ENCODE assay signal across 9 mouse cellular contexts in genomic region chr2:110179669-110180315, GRCm38 (mm10).
DNase-seq lines count a peak whose midpoint lies in the region; ATAC-seq and TF ChIP-seq lines count a peak whose summit lies in the region.
"Had no signal": no experiment of that assay in that cellular context is flagged by ENCODE, and none has a peak within 500 bp of the region (broad histone marks: within the 10 kb centered on the region; RNA-seq: fewer than 3 reads in every experiment).

No protein-coding gene starts in this region.

- H3K4me1 ChIP-seq in embryonic facial prominence, embryonic 15.5 days, result peaks cover 49% of the 10 kb centered on the region
- H3K4me1 ChIP-seq in limb, embryonic 10.5 days, result peaks cover 33% of the 10 kb centered on the region

- no peaks in the 10 kb centered on the region for H3K27me3 ChIP-seq in embryonic facial prominence, embryonic 15.5 days
- H3K27me3 ChIP-seq in limb, embryonic 10.5 days (ENCODE audit: low read depth, poor library complexity, severe bottlenecking), result peaks cover 15% of the 10 kb centered on the region; the same call in 1 of the 2 replicates
- H3K27me3 ChIP-seq in myocyte (ENCODE audit: control insufficient read depth, insufficient read depth, insufficient read length), result no peaks in the 10 kb centered on the region

- H3K36me3 ChIP-seq in embryonic facial prominence, embryonic 15.5 days, result no peaks in the 10 kb centered on the region
- H3K36me3 ChIP-seq in limb, embryonic 10.5 days, result no peaks in the 10 kb centered on the region
- no peaks in the 10 kb centered on the region for H3K36me3 ChIP-seq in myocyte (ENCODE audit: control insufficient read depth, insufficient read depth)

- no peak overlapping the region for H3K4me2 ChIP-seq in embryonic facial prominence, embryonic 15.5 days (replicated peaks)
- H3K4me2 ChIP-seq in myocyte (ENCODE audit: low read depth), result peak overlapping the region; percentile 37

- peak overlapping the region; percentile 63 for H3K27ac ChIP-seq in embryonic facial prominence, embryonic 15.5 days (replicated peaks)
- H3K27ac ChIP-seq in limb, embryonic 10.5 days, result peak overlapping the region; percentile 69

- no peaks in the 10 kb centered on the region for H3K9me3 ChIP-seq in embryonic facial prominence, embryonic 15.5 days (replicated peaks)
- H3K9me3 ChIP-seq in limb, embryonic 10.5 days (replicated peaks), result no peaks in the 10 kb centered on the region

- H3ac ChIP-seq in myocyte (ENCODE audit: control insufficient read depth, insufficient read length), result no peak overlapping the region

- peak; percentile 76 for ATAC-seq in embryonic facial prominence, embryonic 15.5 days (ENCODE audit: insufficient number of reproducible peaks, low FRiP score, low TSS enrichment, low read depth)

- DNase-seq in layer of hippocampus, postnatal 14 days (ENCODE audit: low spot score in 2 of 2), result peak; percentile 30 to 64
- DNase-seq in layer of hippocampus, adult 11-12 months (ENCODE audit: low spot score), result no peak
- DNase-seq in heart, postnatal 36 days, result peak; percentile 27 to 42
- DNase-seq in limb, embryonic 10.5 days (ENCODE audit: low spot score), result peak; percentile 40
- DNase-seq in spleen, adult 18-20 months, result no peak
- no peak for DNase-seq in frontal cortex, postnatal 25 days (ENCODE audit: low spot score in 2 of 2)

- H3K9ac ChIP-seq in embryonic facial prominence, embryonic 15.5 days, result no peak overlapping the region

- no peak overlapping the region for H3K4me3 ChIP-seq in embryonic facial prominence, embryonic 15.5 days (replicated peaks)
- no peak overlapping the region for H3K4me3 ChIP-seq in limb, embryonic 10.5 days
- no peak overlapping the region for H3K4me3 ChIP-seq in myocyte
- H3K4me3 ChIP-seq: erythroblast, embryonic 14.5 days had no signal

- TF ChIP-seq POLR2A in myocyte (IDR thresholded peaks at IDR 0.05; ENCODE audit: insufficient read length, low read depth), result peak; percentile 31

- intact Hi-C loops in heart, postnatal 36 days (cut with DNase I), result no loop called here

- H3K79me2 ChIP-seq in myocyte (ENCODE audit: control insufficient read depth, insufficient read depth), result no peaks in the 10 kb centered on the region

- WGBS in embryonic facial prominence, embryonic 15.5 days, result 38% methylated on average over 10 of the region's 10 CpGs
- 18% methylated on average over 10 of the region's 10 CpGs for WGBS in limb, embryonic 10.5 days

TF ChIP-seq in myocyte, 11 proteins besides CTCF, POLR2A, EP300 and RAD21:
- TF ChIP-seq MAX (IDR thresholded peaks at IDR 0.05; ENCODE audit: low read depth), result no peak
- peak; percentile 55 for TF ChIP-seq TCF12 (IDR thresholded peaks at IDR 0.05; ENCODE audit: insufficient read depth, poor library complexity, severe bottlenecking)
- no peak for TF ChIP-seq REST (IDR thresholded peaks at IDR 0.05; ENCODE audit: insufficient read depth, insufficient read length)
- TF ChIP-seq USF1 (IDR thresholded peaks at IDR 0.05; ENCODE audit: low read depth), result no peak
- TF ChIP-seq POLR2AphosphoS2 (IDR thresholded peaks at IDR 0.05; ENCODE audit: insufficient read length, low read depth), result no peak
- TF ChIP-seq E2F4 (IDR thresholded peaks at IDR 0.05; ENCODE audit: insufficient read depth), result no peak
- peak; percentile 78 to 91 (median 91) for TF ChIP-seq MYOD1 (IDR thresholded peaks at IDR 0.05; ENCODE audit: control insufficient read depth in 1 of 3, insufficient read length in 2 of 3, low read depth in 2 of 3)
- TF ChIP-seq MYOG (IDR thresholded peaks at IDR 0.05; ENCODE audit: control insufficient read depth in 1 of 3, insufficient read depth in 1 of 3, insufficient read length in 2 of 3, low read depth in 2 of 3), result peak; percentile 53 to 93 (median 74)
- no peak for TF ChIP-seq SRF (IDR thresholded peaks at IDR 0.05; ENCODE audit: control insufficient read depth, insufficient read length, low read depth)
- peak; percentile 26 for TF ChIP-seq TCF3 (IDR thresholded peaks at IDR 0.05; ENCODE audit: insufficient read length, low read depth)
- peak; percentile 94 for TF ChIP-seq CEBPB (IDR thresholded peaks at IDR 0.05; ENCODE audit: insufficient read depth, poor library complexity, severe bottlenecking)

Comparison
In these comparisons a context has a peak if more than half of its experiments do, and no peak if none do; other contexts are left out.
1. DNase-seq: peak in layer of hippocampus, postnatal 14 days (2 of 2), heart, postnatal 36 days (2 of 2) and limb, embryonic 10.5 days (single experiment); none in layer of hippocampus, adult 11-12 months (single experiment), spleen, adult 18-20 months (0 of 2) and frontal cortex, postnatal 25 days (0 of 2).